Mouse (Mus musculus) embryonic facial prominence, embryonic 14.5 days (tissue): ENCODE measurements at regions not wholly inside any gene's neighbourhood (a gene's known extent, or its start where the extent isn't known, plus 50 kb on each side); places are given as distances from the start of the nearest gene placed in this dataset.

ENCODE experiments used
- ATAC-seq: fragments of 200-750 bp; cut with Nextera tagmentation; 2 replicates; pipeline ENCODE4 v1.8.0; 2017; ENCODE audit warnings: low read depth, moderate number of reproducible peaks, moderate TSS enrichment
- DNase-seq: peaks from one replicate; pipeline ENCODE4 v3.0.0-alpha.2; 2015; ENCODE audit warnings: low spot score
- H3K27ac ChIP-seq: fragments of 300-500 bp; sonication (generic); replicated peaks from 2 replicates; pipeline ENCODE4 v1.5.1; 2014; ENCODE audit warnings: low read depth, mild to moderate bottlenecking, low read length, moderate library complexity
- H3K27me3 ChIP-seq: fragments of 300-500 bp; sonication (generic); replicated peaks from 2 replicates; pipeline ENCODE4 v1.6.1; 2014; ENCODE audit warnings: low read length; ENCODE audit not compliant: control insufficient read depth, insufficient read depth
- H3K36me3 ChIP-seq: fragments of 300-500 bp; sonication (generic); 2 replicates; pipeline ENCODE4 v1.6.1; 2014; ENCODE audit warnings: low read length, mixed read lengths; ENCODE audit not compliant: control insufficient read depth, insufficient read depth
- H3K4me1 ChIP-seq: fragments of 300-500 bp; sonication (generic); 2 replicates; pipeline ENCODE4 v1.6.1; 2014; ENCODE audit warnings: antibody characterized with exemption, low read length; ENCODE audit not compliant: control insufficient read depth, insufficient read depth
- H3K4me2 ChIP-seq: fragments of 300-500 bp; sonication (generic); 2 replicates; pipeline ENCODE4 v1.6.1; 2014; ENCODE audit warnings: low read depth, mild to moderate bottlenecking, low read length, moderate library complexity, mixed read lengths
- H3K4me3 ChIP-seq: fragments of 300-500 bp; sonication (generic); 2 replicates; pipeline ENCODE4 v1.5.1; 2014; ENCODE audit warnings: low read depth, mild to moderate bottlenecking, low read length
- H3K9ac ChIP-seq: fragments of 300-500 bp; sonication (generic); 2 replicates; pipeline ENCODE4 v1.6.1; 2014; ENCODE audit warnings: low read depth, mild to moderate bottlenecking, low read length, moderate library complexity, mixed read lengths
- H3K9me3 ChIP-seq: fragments of 300-500 bp; sonication (generic); 2 replicates; pipeline ENCODE4 v1.6.1; 2016; ENCODE audit warnings: low read length; ENCODE audit not compliant: control insufficient read depth
- WGBS: fragments of 180-500 bp; shearing (Covaris S2); extraction: QIAGEN DNeasy Blood & Tissue Kit; methylation state at CpG from one replicate; pipeline ENCODE4 v1.1.7; 2014; 5-methylcytosine and 5-hydroxymethylcytosine counted together

DNA sequence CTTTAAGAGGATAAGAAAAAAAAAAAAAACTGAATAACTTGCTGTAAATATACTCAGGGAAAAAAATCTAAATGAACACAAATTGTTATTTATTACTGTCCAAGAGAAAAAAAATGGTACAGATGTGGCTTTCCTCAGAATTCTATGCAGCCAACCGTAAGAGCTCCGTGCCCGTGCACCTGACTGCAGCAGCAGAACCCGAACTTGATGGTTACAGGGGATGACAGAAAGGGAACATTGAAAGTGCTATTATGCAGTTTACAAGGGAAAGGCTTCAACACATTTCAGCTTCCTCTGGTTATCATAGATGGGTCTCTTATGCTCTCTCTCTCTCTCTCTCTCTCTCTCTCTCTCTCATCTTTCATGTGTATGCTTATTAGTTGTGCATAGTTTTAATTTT is 618.8 kb upstream of the Cypt12 start:
- no peaks in the 10 kb centered on the region for H3K4me1 ChIP-seq
- 71% methylated on average over 4 of the region's 4 CpGs for WGBS
- no peak for ATAC-seq
- peak; percentile 46 for DNase-seq
- H3K9me3 ChIP-seq: no peaks in the 10 kb centered on the region
- no peak overlapping the region for H3K9ac ChIP-seq
- H3K4me2 ChIP-seq: no peak overlapping the region
- H3K4me3 ChIP-seq: no peak overlapping the region
- no peaks in the 10 kb centered on the region for H3K27me3 ChIP-seq
- H3K27ac ChIP-seq: no peak overlapping the region
- no peaks in the 10 kb centered on the region for H3K36me3 ChIP-seq

DNA sequence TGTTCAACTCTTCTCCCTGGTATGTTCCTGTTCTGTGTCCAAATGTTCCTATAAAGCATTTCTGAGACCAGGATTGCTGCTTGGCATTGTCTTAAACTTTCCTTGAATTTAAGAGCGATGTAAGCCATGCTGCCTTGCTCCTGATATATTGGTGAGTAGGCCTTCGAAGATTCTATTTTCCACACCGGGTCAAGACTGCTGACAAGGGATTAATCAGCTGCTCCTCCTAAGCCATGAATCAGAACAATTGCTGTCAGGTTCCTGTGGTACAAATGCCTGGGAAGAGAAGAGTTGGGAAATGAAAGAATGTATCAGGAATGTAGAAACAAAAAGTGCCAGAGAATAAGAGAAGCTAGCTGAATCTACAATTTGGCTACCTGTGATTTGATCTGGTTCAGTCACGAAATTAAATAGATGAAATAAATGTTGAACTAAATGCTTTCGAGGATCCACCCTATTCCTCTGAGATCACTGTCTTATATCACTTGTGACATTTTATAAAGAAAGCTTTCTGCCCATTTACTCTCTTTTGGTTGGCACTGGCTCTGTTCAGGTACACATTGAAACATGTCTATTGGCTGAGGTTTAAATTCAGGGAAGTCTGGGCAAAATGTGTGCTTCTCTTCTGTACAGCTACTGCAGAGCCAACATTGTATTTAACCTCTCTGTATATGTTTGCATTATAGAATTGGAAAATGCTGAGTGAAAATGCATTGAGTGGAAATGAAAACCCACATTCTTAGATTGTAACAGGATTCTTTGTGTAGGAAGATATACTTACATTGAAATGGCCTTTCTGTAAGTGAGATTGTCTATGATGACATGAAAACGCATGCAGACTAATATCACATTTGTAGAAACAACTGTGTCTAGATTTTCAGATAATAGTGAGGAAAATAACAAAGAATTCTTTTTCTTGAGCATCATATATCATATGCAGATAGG is 617.5 kb upstream of the Cypt12 start:
- Histone ChIP-seq H3K4me2 (no peak overlapping the region), H3K36me3 (no peaks in the 10 kb centered on the region), H3K27ac (no peak overlapping the region), H3K27me3 (no peaks in the 10 kb centered on the region), H3K9ac (no peak overlapping the region), H3K4me3 (no peak overlapping the region), H3K4me1 (no peaks in the 10 kb centered on the region), H3K9me3 (no peaks in the 10 kb centered on the region)
- WGBS: 78% methylated on average over 6 of the region's 6 CpGs
- DNase-seq: no peak
- no peak for ATAC-seq

DNA sequence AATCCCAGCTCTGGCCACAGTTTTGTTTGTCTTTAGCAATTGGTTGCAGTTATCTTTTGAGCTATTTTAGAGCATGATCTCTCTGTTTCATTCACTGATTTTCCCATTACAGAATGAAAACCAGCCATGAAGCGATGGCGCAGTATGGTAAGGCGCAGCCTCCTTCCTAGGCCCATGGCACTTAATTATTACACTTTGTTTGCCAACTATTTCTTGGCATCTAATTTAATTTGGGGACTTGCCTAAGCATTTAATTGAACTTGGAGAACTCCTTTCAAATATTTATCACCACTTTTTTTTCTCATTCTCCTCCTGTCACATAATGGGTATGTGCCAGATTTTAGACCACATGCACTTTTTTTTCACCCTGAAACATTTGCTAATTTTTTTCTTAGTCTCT is 588.0 kb upstream of the Cypt12 start:
- ATAC-seq: no peak
- no peak overlapping the region for H3K4me2 ChIP-seq
- H3K4me3 ChIP-seq: no peak overlapping the region
- H3K27me3 ChIP-seq: no peaks in the 10 kb centered on the region
- WGBS: 90% methylated on average over 3 of the region's 3 CpGs
- no peaks in the 10 kb centered on the region for H3K36me3 ChIP-seq
- no peaks in the 10 kb centered on the region for H3K4me1 ChIP-seq
- no peak overlapping the region for H3K9ac ChIP-seq
- no peak for DNase-seq
- no peak overlapping the region for H3K27ac ChIP-seq
- H3K9me3 ChIP-seq: no peaks in the 10 kb centered on the region
